Mouse (Mus musculus) ovary, postnatal 14 days (tissue): Measurements from ENCODE around the gene Itga11.
A peak's percentile ranks its signal among the peaks of the same experiment; 100 is the strongest.
"Not testable (repeated sequence)": the region's sequence is repeated elsewhere in the genome, so short reads cannot be mapped to it uniquely, and the experiment has no call there.

Experiments
- DNase-seq: peaks from one replicate; pipeline ENCODE4 v3.0.0; 2022; ENCODE audit warnings: low spot score

Gene Itga11

DNA sequence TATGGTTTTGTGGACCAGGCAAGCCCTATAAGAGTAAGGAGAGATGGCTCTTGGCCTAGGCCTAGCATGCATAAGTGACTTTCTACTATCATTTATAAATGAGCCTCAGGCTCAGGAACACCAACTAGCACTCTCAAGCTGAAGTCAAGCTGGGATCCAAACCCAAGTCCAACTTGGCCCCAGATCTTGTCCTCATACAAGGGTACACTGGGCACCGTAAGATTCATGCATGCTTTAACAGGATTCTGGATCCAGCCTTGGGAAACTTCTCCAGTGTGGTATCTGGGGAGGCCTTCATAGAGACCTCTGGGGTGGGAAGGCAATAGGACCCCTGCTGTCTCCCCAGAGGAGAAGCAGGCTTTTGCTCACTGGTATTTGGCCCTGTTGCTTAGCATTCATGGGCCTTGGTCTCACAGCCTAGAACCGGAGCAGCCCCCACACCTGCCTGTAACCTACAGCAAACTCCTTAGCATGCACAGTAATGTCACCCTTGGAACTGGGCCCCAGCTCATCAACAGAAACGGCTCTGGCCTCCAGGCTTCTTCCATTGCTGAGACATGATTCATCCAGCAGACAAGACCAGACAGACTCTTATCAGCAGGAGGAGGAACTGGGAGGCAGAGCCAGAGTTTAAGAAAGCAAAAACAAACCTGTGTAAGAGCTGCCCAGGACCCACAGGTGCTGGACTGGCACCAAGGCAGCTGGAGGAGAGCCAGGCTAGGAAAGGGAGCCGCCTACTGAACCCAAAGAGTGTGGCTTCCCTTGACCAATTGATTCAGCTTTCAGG, 140.4 kb downstream of the Itga11 start:
- DNase-seq: peak; percentile 47

DNA sequence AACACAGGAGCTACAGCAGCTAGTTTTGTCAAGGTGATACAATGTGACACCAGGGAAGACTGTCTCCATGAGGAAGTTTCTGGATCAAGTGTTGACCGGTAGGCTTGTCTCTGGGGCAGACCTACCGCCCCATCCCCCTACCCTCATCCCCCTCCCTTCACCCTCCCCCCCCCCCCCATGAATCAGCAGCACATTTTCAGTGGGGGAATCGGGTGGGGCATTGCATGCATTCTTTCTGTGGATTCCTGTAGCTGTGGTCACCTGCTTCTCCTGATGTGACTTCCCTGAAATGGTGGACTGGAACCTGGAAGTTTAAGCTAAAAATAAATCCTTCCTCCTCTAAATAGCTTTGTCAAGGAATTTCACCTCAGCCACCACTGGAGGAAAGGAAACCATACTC, 141.9 kb downstream of the Itga11 start:
- DNase-seq: no peak

DNA sequence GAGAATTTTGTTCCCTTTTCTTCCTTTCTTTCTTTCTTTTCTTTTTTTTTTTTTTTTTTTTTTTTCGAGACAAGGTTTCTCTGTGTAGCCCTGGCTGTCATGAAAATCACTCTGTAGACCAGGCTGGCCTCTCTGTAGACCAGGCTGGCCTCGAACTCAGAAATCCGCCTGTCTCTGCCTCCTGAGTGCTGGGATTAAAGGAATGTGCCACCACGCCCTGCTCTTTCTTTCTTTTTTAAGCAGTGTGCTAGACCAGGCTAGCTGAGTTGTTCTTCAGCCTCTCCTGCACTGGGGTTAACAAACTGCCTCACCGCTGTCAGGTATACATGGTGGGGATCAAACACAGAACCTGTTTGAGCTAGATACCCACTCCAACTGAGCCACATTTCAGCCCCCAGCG, 142.3 kb downstream of the Itga11 start:
- not testable (repeated sequence) for DNase-seq

DNA sequence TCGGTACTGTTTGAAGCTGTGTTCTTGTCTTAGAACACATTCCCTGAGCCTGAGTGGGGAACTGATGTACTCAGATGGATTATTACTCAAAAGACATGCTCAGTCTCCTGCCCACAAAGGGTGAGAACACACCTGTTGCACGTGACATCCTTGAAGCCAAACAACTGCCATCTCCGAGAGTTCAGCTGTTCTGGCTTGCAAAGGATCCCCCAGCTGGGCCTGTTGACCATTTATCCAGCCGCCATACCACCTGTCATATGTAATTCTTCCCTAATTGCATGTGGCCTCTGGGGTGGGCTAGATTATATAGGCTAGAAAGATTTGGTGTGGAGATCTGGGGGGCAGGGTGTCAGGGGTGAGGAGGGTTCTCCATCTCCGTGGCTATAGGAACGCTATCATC, 143.2 kb downstream of the Itga11 start:
- no peak for DNase-seq

DNA sequence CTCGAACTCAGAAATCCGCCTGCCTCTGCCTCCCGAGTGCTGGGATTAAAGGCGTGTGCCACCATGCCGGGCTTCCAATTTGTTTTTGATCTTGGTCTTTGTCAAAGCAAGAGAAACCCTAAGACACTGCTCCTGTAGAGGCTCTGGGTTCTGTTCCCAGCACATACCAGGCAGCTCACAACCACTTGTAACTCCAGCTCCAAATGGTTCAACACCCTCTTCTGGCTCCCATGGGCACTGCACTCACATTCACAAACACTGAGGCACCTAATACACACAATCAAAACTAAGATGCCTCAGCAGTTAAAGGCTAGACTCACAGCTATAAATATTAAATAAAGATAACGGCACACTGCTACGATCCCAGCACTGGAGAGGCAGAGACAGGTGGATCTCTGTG, 144.2 kb downstream of the Itga11 start:
- no peak for DNase-seq

DNA sequence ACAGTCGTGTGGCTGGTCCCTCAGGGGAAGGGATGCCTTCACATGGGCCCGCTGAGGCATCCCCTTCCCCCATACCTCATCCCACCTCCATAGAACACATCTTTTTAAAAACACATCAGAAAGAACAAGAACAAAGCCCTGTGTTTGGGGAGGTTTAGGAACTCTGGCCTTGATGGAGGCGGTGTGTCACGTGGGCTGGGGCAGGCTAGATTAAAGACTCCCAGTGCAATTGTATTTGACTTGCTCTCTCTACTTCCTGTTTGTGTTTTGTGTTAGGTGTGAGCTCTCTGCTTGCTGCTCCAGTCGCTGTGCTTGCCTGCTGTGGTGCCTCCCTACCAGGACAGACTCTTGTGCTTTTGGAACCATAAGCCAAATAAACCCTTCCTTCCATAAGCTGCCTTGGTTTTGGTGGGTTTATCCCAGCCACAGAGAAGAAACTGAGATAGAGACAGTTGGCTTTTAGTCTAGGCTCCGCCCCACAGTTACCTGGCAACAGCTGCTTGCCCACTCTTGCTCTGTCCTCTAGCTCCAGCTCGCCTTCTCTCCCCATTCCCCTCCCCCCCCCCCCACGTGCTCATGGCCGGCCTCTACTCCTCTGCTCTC, 148.3 kb downstream of the Itga11 start:
- DNase-seq: no peak

DNA sequence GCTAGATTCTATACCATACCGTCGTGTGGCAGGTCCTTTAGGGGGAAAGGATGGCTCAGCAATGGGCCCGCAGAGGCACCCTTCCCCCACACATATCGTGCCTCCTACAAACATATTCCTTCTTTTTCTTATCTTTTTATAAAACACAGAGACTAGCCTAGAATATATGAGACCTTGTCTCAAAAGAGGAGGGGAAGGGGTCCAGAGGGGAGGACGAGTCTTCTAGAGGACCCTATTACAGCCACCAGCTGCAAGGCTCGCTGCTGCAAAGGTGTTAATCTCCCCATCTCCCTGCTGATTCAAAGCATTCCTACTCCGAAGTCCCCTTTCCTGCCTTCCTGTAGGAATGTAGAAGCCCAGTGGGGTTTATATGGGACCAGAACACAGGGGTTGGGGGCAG, 148.8 kb downstream of the Itga11 start:
- no peak for DNase-seq

DNA sequence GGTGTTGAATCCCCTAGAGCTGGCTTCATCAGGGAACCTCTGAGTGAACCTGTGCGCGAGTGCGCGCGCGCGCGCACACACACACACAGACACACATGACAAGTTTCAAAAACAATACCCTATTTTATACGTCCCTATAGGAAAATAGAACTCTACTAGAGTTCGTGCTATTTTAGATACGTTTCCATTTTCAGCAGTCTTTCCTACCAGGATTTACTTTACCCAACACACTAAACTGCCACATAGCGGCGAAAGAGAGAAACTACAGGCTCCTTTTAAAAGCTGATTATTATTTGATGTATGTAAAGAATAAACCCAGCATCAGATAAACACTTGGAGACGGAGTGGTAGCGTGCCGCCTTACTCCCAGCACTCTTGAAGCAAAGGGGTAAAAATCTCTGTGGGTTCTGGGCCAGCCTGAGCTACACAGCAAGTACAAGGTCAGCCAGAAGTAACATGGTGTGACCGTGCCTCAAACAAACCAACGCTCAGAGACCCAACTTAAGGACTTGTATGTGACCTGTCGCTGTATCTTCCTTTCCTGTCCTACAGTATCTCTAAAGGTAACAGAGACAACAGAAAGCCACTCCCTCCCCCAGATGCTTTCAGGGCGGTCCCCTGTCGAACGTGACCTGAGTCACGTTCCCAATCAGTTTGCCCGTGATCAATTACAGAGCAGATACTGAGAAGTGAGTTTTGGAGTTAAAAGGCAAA, 150.5 kb downstream of the Itga11 start:
- no peak for DNase-seq

DNA sequence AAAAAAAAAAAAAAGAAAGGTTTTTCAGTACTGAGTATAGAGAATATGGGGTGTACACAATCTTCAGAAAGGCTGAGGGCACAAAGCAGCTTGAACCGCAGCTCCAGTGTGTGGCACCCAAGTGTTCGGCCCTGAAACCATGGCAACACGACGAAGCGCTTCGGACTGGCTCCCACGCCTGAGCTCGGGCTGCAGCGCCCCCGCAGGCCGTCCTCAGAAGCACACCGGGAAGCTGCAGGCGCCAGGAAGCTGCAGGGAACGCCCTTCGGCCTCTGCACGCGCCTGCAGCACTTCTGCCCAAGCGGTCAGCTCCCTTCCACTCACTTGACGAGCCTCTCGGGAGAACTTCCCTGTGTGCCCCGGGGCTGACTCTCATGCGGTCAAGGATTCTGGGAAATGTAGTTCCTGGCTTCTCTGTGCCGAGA, 151.0 kb downstream of the Itga11 start:
- peak; percentile 97 for DNase-seq

DNA sequence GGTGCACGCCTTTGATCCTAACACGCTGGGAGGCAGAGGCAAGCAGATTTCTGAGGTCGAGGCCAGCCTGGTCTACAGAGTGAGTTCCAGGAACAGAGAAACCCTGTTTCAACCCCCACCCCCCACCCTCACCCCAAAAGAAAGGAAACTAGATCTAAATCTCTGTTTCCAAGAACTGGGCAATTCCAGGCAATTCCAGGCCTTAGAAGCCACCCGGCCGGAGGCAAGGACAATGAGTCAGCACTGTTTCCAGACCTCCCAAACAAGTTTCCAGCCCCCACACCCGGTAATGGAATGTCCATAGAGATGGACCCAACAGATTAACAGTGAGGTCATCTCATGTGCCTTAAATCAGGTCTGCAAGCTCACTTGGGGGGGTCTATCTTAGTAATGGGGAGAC, 152.3 kb downstream of the Itga11 start:
- DNase-seq: no peak
